Mouse (Mus musculus): ENCODE data around the gene Ptprg.

The Ptprg gene

DNA sequence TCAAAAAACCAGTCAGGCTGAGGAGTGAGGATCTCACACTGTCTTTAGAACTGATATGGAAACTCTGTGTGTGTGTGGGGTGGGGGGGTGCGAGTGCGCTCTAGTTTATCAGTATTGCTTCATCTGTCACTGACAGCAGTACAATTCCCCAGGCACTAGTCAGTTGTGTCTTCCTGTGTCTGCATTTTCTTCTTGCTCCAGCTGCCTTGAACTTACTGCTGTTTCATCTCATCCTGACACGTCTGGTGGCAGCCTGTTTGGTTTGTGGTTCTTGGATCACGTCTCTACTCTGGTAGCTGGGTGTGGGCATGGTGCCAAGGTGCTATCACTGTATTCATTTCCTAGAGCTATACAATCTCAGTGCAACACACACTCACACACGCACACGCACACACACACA lies 64.0 kb downstream of the Ptprg start:
- in situ Hi-C loops (cut with MboI; ENCODE audit: unreplicated experiment in 2 of 2) = no loop called here

DNA sequence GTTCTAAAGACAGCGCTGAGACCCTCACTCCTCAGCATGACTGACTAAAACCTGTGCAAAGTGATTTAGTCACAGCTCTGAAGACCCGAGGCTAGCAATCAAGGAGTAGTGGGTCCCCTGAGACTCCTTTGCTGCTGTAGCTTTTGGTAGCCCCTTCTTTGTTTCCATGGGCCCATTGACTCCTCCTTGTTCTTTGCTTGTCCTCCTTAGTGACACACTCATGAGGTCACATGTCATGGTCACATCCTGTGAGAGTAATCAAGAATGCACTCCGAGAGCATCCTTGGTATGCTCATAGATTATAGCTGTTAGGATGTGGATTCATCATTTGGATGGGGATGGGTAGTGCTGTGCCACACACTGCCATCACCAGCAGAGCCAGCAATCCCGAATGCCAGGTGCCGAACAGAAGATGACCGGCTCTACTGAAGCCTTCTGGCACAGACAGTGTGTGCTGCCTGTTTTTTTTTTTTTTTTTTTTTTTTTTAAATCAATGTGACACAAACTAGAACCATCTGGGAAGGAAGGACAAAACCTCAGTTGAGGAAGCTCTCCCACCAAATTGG lies 64.9 kb downstream of the Ptprg start:
- in situ Hi-C loops (cut with MboI; ENCODE audit: unreplicated experiment in 2 of 2) = no loop called here

DNA sequence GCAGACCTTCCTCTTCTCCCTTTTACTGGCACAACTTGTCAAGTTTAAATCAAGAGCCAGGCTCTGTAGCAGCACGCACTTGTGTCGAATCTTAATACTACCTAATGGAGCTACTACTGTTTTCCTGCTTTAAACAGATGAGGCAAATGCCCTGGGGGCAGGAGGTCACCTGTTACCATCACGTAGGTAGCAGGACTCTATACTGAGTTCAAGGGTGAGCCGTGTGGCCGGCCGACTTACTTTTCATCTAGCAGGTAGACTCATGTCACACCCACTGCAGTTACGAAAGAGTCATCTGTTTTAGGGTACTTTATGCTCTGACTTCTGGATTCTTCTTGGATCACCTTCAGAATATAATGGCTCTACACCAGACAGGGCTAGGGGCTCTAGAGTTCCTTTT lies 66.3 kb downstream of the Ptprg start:
- in situ Hi-C loops (cut with MboI; ENCODE audit: unreplicated experiment in 2 of 2) = no loop called here

DNA sequence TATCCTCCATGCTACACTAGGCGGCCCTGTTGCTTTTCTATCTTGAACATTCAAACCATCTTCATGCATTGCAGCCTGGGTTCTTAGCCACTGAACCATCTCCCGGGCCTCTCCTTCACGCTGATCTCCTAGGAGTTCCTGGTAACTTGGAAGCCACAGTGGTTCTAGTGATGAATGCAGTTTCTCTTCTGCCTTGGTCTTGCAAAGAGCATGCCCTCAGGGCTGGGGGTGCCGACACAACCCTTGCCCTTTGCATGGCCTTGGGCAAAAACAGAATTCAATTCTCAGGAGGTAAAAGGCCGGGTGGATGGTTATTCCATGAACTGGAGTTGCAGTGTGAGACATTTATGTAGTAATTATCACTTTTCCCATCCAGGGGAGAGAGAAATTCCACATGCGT lies 67.0 kb downstream of the Ptprg start:
- in situ Hi-C loops (cut with MboI; ENCODE audit: unreplicated experiment in 2 of 2) = no loop called here

- in situ Hi-C loops (cut with MboI; ENCODE audit: unreplicated experiment in 2 of 2) = no loop called here
These were observed 67.7 kb downstream of the Ptprg start for GRCm38 (mm10) chr14:11620962-11621568.

- in situ Hi-C loops (cut with MboI; ENCODE audit: unreplicated experiment in 2 of 2) = no loop called here
These were observed 70.2 kb downstream of the Ptprg start for GRCm38 (mm10) chr14:11623576-11623975.

GRCm38 (mm10) chr14:11630736-11631135 lies 77.4 kb downstream of the Ptprg start:
- in situ Hi-C loops (cut with MboI; ENCODE audit: unreplicated experiment in 2 of 2) = no loop called here

- in situ Hi-C loops (cut with MboI; ENCODE audit: unreplicated experiment in 2 of 2) = no loop called here
These were observed 78.2 kb downstream of the Ptprg start for GRCm38 (mm10) chr14:11631505-11631904.

DNA sequence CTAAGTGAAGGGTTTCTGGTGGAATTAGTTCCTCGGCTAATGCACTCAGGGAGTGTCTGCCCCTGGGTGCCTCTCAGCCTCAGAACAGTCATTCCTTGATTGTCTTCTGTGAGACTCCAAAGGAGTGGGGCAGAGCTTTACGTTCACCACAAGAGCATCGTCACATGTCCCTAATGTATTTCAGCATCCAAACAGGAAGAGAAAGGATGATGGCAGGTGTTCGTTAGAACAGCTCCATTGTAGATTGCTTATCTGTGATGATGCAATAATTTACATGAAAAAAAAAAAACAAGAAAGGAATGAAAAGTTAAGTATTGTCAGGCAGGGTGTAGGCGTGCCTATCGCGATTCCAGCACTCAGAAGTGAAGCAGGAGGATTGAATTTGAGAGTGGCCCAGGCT lies 84.3 kb downstream of the Ptprg start:
- in situ Hi-C loops (cut with MboI; ENCODE audit: unreplicated experiment in 2 of 2) = no loop called here

GRCm38 (mm10) chr14:11639366-11639765 lies 86.0 kb downstream of the Ptprg start:
- in situ Hi-C loops (cut with MboI; ENCODE audit: unreplicated experiment in 2 of 2) = no loop called here

DNA sequence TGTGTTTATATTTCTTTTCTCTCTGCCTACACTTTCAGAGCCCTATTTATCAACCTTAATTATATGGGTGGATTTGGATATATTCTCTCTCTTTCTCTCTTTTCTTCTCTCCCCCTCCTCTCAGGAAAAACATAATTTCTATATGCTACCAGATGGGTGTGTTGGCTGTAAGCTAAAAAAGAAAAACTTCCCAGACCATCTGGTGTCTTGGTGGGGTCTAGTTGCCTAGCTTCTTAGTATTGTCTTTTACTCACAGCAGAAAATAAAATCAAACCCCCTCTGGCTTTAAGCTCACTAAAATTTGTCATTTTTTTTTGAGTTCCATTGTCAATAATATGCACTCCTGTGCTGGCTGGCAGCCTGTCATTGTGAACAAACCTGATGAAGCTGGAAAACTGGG lies 87.0 kb downstream of the Ptprg start:
- in situ Hi-C loops (cut with MboI; ENCODE audit: unreplicated experiment in 2 of 2) = no loop called here

DNA sequence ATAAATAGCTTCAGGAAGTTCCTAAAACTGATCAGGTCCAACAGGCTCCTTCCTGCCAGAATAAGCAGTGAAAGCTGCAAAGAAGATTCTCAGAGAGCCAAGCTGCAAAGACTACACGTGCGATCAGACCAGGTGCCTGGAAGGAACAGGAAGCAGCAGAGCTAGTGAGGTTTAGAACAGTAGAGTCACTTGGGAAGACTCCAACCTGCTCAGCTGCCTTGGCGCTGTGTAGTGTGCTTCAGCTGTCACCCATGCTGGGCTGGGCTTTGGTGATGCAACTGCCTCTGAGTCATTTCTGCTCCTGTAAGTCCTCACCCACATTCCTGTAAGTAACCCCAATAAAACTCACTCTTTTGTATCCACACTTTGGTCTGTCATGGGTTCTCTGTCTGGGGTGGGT lies 87.7 kb downstream of the Ptprg start:
- in situ Hi-C loops (cut with MboI; ENCODE audit: unreplicated experiment in 2 of 2) = no loop called here

DNA sequence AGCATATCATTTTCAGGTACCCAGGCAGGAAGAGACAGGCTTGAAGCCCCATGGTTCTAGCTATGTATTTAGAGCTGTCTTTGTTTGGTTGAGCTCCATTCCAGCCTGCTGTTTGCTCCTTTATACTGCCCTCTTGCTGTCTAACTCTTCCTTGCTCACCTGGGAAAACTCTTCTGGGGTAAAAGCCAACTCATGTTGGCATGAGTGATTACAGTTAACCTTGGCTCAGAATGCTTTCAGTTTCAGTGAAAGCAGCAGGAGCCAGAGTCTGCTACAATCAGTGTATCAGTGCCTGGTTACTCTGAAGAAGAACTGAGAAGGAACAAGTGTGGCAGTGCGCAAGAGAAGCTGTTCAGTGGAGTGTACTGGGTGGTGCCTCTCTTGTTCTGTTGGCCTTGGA lies 89.6 kb downstream of the Ptprg start:
- in situ Hi-C loops (cut with MboI; ENCODE audit: unreplicated experiment in 2 of 2) = no loop called here

GRCm38 (mm10) chr14:11657374-11657773 lies 104.0 kb downstream of the Ptprg start:
- in situ Hi-C loops (cut with MboI; ENCODE audit: unreplicated experiment in 2 of 2) = no loop called here

- in situ Hi-C loops (cut with MboI; ENCODE audit: unreplicated experiment in 2 of 2) = no loop called here
These were observed 110.4 kb downstream of the Ptprg start for GRCm38 (mm10) chr14:11663661-11664215.

- in situ Hi-C loops (cut with MboI; ENCODE audit: unreplicated experiment in 2 of 2) = no loop called here
These were observed 111.0 kb downstream of the Ptprg start for GRCm38 (mm10) chr14:11664302-11664701.

DNA sequence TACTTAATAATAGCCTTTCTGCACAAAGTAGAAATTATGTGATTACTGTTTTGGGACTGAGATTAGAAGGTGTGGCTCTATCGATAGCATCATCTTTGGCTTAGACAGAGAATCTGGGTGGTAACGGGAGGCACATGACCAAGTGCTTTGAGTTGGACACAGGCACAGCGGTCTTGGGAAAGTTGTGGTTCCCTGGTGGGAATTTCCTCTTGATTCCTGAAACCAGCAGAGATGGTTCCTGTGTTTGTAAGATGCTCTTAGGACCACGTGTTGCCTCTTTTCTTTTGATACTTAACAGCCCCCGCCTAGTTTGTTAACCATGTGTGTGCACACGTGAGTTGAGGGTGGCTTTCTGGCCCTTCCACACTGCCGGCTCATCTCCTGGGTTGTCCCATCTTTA lies 111.7 kb downstream of the Ptprg start:
- in situ Hi-C loops (cut with MboI; ENCODE audit: unreplicated experiment in 2 of 2) = no loop called here

- in situ Hi-C loops (cut with MboI; ENCODE audit: unreplicated experiment in 2 of 2) = no loop called here
These were observed 114.4 kb downstream of the Ptprg start for GRCm38 (mm10) chr14:11667762-11668161.

DNA sequence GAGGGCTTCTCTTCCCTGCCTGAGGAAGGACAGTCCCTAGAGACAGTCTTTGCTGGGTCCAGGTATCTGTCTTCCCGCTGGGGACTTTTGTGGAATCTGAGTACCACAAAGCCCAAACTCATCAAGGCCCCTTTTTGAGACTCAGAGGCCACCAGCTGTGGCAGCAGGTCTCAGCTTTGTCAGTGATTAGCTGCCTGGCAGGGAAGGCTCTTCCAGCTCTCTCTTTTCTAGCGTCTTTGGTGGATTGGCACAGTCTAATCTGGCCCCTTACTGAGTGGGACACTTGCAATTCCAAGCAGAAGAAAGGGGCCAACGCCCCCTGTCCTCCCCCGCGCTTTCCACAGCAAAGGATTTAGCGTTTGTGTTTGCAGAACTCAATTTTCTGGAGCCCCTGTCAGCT lies 117.5 kb downstream of the Ptprg start:
- in situ Hi-C loops (cut with MboI; ENCODE audit: unreplicated experiment in 2 of 2) = no loop called here

- in situ Hi-C loops (cut with MboI; ENCODE audit: unreplicated experiment in 2 of 2) = no loop called here
These were observed 119.7 kb downstream of the Ptprg start for GRCm38 (mm10) chr14:11672981-11673547.

DNA sequence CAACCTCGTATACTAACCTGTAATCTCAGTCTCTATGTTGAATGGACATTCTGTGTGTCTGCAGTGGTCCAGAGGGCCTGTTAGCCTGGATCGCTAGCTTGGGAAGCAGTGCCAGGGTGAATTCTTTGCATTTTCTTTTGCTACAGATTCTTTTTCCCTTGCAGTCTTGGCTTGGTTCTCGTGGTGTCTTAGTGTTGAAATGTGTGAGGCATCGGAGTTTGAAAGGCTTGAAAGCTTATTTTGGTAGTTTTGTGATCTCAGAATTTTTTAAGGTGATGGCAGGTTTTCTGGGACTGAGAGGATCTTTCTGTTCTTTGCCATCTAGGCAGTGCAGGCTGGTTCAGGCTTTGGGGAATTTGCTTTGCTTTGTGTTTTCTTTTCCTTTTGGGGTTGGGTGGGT lies 124.9 kb downstream of the Ptprg start:
- in situ Hi-C loops (cut with MboI; ENCODE audit: unreplicated experiment in 2 of 2) = no loop called here

DNA sequence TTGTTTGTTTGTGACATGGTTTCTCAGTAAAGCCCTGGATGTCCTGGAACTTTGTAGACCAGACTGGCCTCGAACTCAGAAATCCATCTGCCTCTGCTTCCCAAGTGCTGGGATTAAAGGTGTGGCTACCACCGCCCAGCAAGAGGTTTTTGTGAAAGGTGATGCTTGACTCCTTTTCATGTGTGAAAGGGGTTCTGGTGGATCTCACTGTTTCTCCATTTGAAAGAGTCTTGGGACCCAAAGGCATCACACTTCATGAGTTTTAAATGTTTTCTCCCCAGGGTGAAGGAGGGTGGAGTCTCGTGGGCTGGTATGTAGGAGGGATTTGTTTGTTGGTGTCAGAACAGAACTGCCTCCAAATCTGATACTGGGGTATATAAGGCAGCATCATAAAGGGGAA lies 126.4 kb downstream of the Ptprg start:
- in situ Hi-C loops (cut with MboI; ENCODE audit: unreplicated experiment in 2 of 2) = no loop called here
